Comparison of ENCODE assay signal across 11 mouse cellular contexts in the genomic region with DNA sequence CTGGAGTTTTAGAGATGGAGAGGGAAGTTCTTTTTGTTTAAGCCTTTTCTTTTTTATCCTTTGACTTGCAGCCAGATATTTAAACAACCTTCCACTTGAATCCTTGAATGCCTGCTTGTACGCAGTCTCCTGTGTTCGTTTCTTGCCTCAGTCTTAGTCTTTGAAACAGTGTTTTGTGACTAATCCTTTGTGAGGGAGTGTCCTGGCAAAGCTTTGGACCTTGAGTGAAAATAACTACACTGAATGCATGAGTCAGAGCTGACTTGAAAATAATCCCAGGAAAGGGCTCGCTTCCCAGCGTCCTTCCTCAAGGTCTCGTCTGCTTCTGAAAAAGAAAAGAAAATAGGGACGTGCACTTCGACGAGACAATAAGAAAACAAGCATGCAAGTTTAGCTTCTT. TPM values are rescaled to one million over a fixed set of nuclear protein-coding genes. Genes with fewer than 3 reads are reported as not detected.
DNase-seq lines count a peak whose midpoint lies in the region; TF ChIP-seq lines count a peak whose summit lies in the region.
"Had no signal": no experiment of that assay in that cellular context is flagged by ENCODE, and none has a peak within 500 bp of the region (broad histone marks: within the 10 kb centered on the region; RNA-seq: fewer than 3 reads in every experiment).

No protein-coding gene starts in this region.

- peak; percentile 26 for DNase-seq in kidney, adult 2 months
- DNase-seq in kidney, postnatal 4 days = no peak
- peak; percentile 70 for DNase-seq in Muller cell, postnatal 12 days (ENCODE audit: inconsistent ontology term)
- DNase-seq in adrenal gland, postnatal 25 days = peak; percentile 37
- peak; percentile 39 to 59 for DNase-seq in left cerebral cortex, adult 18-20 months (ENCODE audit: low spot score in 2 of 2)
- no peak for DNase-seq in natural killer cell, adult 2 months (ENCODE audit: low spot score in 2 of 2)
- no peak for DNase-seq in spleen, postnatal 10 days (ENCODE audit: low spot score in 2 of 2)
- DNase-seq in embryonic facial prominence, embryonic 10.5 days (ENCODE audit: low spot score) = no peak

- no peaks in the 10 kb centered on the region for H3K9me3 ChIP-seq in embryonic facial prominence, embryonic 10.5 days
- H3K9me3 ChIP-seq: limb, embryonic 13.5 days; midbrain, embryonic 13.5 days had no signal

- TF ChIP-seq CTCF in kidney, adult 2 months (conservative IDR thresholded peaks at IDR 0.05; ENCODE audit: insufficient read depth, insufficient read length, low read depth, low read length) = no peak

- H3K27me3 ChIP-seq in kidney, adult 2 months (replicated peaks; ENCODE audit: control insufficient read depth, insufficient read depth, low read length) = no peaks in the 10 kb centered on the region
- H3K27me3 ChIP-seq in embryonic facial prominence, embryonic 10.5 days (replicated peaks; ENCODE audit: low read depth, poor library complexity, severe bottlenecking) = no peaks in the 10 kb centered on the region
- H3K27me3 ChIP-seq: limb, embryonic 13.5 days; midbrain, embryonic 13.5 days had no signal

- WGBS in kidney, adult 2 months = 67% methylated on average over 8 of the region's 8 CpGs
- 84% methylated on average over 8 of the region's 8 CpGs for WGBS in embryonic facial prominence, embryonic 10.5 days

- no peaks in the 10 kb centered on the region for H3K4me1 ChIP-seq in kidney, adult 2 months (ENCODE audit: control insufficient read depth, insufficient read depth, low read length)
- H3K4me1 ChIP-seq in embryonic facial prominence, embryonic 10.5 days = no peaks in the 10 kb centered on the region
- H3K4me1 ChIP-seq: limb, embryonic 13.5 days; midbrain, embryonic 13.5 days had no signal

- no peak for TF ChIP-seq POLR2A in kidney, adult 2 months (IDR thresholded peaks at IDR 0.05; ENCODE audit: low read depth, low read length)

- H3K36me3 ChIP-seq in kidney, adult 2 months (ENCODE audit: control insufficient read depth, insufficient read depth, low read length) = peaks cover 4% of the 10 kb centered on the region; the same call in 1 of the 2 replicates
- peaks cover 78% of the 10 kb centered on the region for H3K36me3 ChIP-seq in embryonic facial prominence, embryonic 10.5 days (replicated peaks)

- 0 out of 2 replicates have a peak overlapping the region, but pooled peaks have one; percentile 9 for H3K27ac ChIP-seq in kidney, adult 2 months (ENCODE audit: insufficient read depth, low read depth, low read length)
- no peak overlapping the region for H3K27ac ChIP-seq in embryonic facial prominence, embryonic 10.5 days (replicated peaks)
- H3K27ac ChIP-seq: limb, embryonic 13.5 days; midbrain, embryonic 13.5 days had no signal

- no peak overlapping the region for H3K4me3 ChIP-seq in kidney, adult 2 months (ENCODE audit: insufficient read depth, low read depth, low read length)
- H3K4me3 ChIP-seq in embryonic facial prominence, embryonic 10.5 days = no peak overlapping the region
- H3K4me3 ChIP-seq: limb, embryonic 13.5 days; midbrain, embryonic 13.5 days had no signal

RNA-seq across cellular contexts. Expression of a gene that starts 11.1 kb away (rescaled TPM):
- 18.1 TPM in 2 replicates for polyA plus RNA-seq in kidney, adult 2 months (2012; rRNA removed)
- total RNA-seq in adrenal gland, postnatal 25 days (2021) = 61.9 and 69.8 TPM in 2 replicates
- 10 to 100 TPM; 54.2 to 60.8 TPM for total RNA-seq in left cerebral cortex, adult 18-20 months (2021)
- 42.4 and 44.1 TPM in 2 replicates for polyA plus RNA-seq in embryonic facial prominence, embryonic 10.5 days (2016; fragmentation: Nextera tagmentation; extraction: Ambion mirVana)

RNA-seq across cellular contexts. Expression of a gene that starts 48.3 kb away (rescaled TPM):
- 0.97 and 1.1 TPM in 2 replicates for polyA plus RNA-seq in kidney, adult 2 months (2012; rRNA removed)
- 6.8 and 6.9 TPM in 2 replicates for total RNA-seq in adrenal gland, postnatal 25 days (2021)
- 1 to 10 TPM; 5.4 to 7.2 TPM for total RNA-seq in left cerebral cortex, adult 18-20 months (2021)
- polyA plus RNA-seq in embryonic facial prominence, embryonic 10.5 days (2016; fragmentation: Nextera tagmentation; extraction: Ambion mirVana) = 10.3 and 12.1 TPM in 2 replicates

RNA-seq across cellular contexts. Expression of a gene that starts 56.3 kb away (rescaled TPM):
- polyA plus RNA-seq in kidney, adult 2 months (2012; rRNA removed) = not detected in 2 replicates
- total RNA-seq in adrenal gland, postnatal 25 days (2021) = not detected in 2 replicates
- total RNA-seq in left cerebral cortex, adult 18-20 months (2021) = not detected
- 7.2 and 8.6 TPM in 2 replicates for polyA plus RNA-seq in embryonic facial prominence, embryonic 10.5 days (2016; fragmentation: Nextera tagmentation; extraction: Ambion mirVana)
- total RNA-seq: hematopoietic stem cell, adult 5-6 weeks had no signal
- polyA plus RNA-seq: limb, embryonic 13.5 days; midbrain, embryonic 13.5 days had no signal

Comparison
In these comparisons a context has a peak if more than half of its experiments do, and no peak if none do; other contexts are left out.
1. DNase-seq: peak in kidney, adult 2 months (single experiment), Muller cell, postnatal 12 days (single experiment), adrenal gland, postnatal 25 days (single experiment) and left cerebral cortex, adult 18-20 months (2 of 2); none in kidney, postnatal 4 days (0 of 2), natural killer cell, adult 2 months (0 of 2), spleen, postnatal 10 days (0 of 2) and embryonic facial prominence, embryonic 10.5 days (single experiment).